Mouse (Mus musculus) heart, adult 2 months (tissue): Measurements from ENCODE around the gene Kalrn.

ENCODE experiments used
- EP300 ChIP-seq: fragments of 200-500 bp; IDR thresholded peaks from 2 replicates; pipeline ENCODE4 v1.6.1; 2011; ENCODE audit warnings: low read depth, low read length, control low read depth; ENCODE audit not compliant: insufficient read depth
- POLR2A ChIP-seq: fragments of 200-500 bp; IDR thresholded peaks from 2 replicates; pipeline ENCODE4 v1.6.1; 2011; ENCODE audit warnings: mild to moderate bottlenecking, low read depth, low read length, control low read depth; ENCODE audit not compliant: insufficient read depth

DNA sequence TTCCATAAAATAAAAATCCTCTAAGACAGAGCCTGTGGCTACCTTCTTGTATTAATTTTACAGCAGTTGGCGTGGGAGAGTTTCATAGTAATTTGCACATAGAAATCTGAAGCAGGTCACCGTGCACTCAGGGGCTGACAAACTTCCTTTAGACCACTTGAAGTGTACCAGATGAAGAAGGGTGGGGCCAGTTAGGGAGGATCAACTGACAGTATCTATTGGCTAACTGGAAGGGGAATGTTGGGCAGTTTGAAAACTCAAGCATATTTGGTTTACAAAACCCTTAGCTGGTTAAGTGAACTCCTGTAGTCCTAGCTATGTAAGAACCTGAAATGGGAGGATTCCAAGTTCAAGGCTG, 606.1 kb downstream of the Kalrn start:
- no peak for TF ChIP-seq EP300
- TF ChIP-seq POLR2A, result no peak
